Mouse (Mus musculus): ENCODE data around the gene Kdm1b.
A peak's percentile ranks its signal among the peaks of the same experiment; 100 is the strongest.

Kdm1b gene

DNA sequence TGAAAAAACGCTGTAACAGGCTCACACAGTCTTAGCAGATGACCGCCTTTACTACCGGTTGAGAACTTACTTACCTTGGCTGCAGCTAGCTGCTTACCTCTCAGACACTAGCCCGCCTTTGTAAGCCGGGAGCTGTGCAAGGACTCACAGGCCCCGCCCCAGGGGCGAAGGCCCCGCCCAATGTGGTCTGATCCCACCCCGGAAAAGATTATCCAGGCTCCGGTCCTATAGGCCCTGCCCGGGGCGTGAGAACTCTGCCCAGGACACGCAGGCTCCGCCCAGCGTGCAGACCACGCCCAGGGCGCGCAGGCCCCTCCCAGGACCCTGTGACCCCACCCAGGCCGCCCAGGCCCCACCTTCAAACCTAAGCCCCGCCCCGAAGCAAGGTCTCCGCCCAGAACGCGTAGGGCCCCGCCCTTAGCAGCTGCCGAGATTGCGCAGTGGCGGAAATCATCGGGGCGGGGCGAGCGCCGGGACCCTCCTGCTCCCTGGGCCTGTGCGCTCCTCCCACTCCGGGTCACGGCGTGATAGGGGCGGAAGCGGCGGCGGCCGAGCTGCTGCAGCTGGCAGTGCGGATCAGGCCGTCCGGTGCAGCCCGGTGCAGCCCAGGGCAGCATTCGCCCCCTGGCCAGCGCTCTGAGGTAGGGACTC, at the start of gene Kdm1b:
Gene Kdm1b, plus strand, starts transcription at position 470 of the 651 bp plus-strand sequence.
- peak; percentile 90 for DNase-seq (ENCODE audit: extremely low read depth, low read depth)

DNA sequence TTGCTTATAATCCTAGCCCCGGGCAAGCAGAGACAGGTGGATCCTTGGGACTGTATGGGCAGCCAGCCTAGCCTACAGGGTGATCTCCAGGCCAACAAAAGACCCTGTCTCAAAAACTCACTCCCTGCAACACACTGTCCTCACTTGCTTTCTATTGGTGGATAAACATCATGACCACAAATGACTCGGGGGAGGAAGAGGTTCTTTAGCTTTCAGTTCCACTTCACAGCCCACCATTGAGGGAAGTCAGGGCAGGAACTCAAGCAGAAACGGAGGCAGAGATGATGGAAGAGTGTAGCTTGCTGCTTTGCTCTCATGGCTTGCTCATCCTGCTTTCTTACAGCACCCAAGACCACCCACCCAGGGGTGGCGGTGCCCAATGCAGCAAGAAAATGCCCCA, 45.9 kb upstream of the Kdm1b start:
- DNase-seq (ENCODE audit: extremely low read depth, low read depth): no peak

DNA sequence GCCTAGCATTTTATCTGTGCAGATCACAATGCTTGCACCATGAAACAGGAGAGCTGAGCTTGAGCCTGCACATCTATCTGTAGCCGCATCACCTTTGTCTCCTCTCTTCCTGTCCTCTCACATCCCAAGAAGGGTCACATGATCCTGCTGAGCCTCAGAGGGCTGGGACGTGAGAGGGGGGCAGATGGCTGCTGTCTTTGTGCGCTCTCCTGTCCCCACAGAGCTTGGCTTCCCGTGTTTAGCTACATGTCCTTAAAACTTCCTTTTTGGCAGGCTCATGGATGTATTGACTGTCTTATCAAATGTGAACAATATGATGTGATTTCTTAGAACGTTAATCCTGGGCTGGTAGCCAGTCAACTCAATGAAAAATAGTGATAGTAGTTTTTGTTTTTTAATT, 43.8 kb upstream of the Kdm1b start:
- no peak for DNase-seq (ENCODE audit: extremely low read depth, low read depth)

DNA sequence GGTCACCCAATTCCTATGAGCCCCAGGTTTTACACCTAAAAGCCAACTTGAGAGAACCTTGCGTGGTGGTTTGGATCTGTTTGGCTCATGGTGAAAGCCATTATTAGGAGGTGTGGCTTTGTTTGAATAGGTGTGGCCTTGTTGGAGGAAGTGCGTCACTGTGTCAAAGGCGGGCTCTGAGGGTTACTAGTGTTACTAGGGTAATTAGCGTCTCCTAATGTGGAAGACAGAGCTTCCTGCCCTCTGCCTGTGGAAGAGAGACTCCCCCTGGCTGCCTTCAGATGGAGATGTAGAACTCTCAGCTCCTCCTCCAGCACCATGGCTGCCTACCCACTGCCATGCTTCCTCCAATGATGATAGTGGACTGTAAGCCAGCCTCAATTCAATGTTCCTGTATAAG, 41.7 kb upstream of the Kdm1b start:
- DNase-seq (ENCODE audit: extremely low read depth, low read depth): no peak

DNA sequence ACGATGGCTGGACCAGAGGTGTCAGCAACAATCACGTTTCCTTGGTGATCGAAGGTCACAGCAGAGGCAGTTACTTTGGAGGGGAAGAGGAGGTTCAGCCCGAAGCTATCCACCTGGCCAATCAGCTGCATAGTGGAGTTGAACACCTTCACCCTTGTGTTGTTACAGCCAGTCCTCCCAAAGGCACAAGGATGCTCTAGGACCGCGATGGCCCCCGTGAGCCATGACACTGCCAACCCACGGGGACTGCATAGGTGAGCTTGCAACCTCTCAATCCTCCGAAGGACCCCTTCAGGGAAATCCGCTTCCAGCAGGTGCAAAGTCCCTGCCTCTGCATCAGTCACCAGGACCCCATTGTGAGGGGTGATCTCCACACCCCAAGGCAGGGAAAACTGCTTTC, 29.6 kb upstream of the Kdm1b start:
- no peak for DNase-seq (ENCODE audit: extremely low read depth, low read depth)

DNA sequence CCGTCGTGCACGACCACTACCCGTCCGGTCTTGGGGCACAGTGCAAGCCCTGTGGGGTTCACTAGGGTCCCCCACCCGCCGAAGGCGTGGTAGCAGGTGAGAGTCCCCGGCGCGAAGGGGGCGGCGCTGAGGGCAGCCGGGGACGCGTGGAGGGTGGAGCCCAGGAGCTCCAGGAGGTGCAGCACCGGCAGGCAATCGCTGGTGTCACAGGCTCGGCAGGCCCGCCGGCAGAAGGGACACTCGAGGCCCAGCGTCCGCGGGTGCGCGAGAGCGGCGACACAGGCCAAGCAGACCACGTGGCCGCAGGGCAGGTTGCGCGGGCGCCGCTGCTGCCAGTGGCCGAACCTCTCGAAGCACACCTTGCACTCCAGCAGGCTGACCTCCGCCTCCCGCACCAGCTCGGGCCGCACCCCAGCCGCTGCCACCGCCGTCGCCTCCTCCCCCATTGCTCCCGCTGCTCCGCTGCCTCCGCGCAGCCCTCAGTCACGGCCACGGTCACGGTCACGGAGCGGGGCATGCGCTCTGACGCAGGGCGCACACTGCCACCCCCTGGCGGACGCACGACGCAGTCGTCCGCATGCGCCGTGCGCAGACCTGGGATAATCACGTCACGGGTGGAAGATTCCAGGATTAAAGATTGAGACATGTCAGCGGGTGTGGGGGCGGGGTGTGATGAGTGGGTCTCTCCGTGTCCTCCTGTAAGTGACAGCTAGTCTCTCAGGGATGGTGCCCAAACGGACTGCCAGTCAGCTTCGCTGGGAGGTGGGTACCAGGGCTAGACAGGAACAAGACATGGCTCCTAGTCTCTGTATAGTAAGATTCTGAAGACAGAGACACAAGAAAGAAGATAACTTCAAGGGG, 28.7 kb upstream of the Kdm1b start, which contains the start of gene Nhlrc1:
Gene Nhlrc1, minus strand, starts transcription at position 517 of the 861 bp plus-strand sequence.
- DNase-seq (ENCODE audit: extremely low read depth, low read depth): no peak

DNA sequence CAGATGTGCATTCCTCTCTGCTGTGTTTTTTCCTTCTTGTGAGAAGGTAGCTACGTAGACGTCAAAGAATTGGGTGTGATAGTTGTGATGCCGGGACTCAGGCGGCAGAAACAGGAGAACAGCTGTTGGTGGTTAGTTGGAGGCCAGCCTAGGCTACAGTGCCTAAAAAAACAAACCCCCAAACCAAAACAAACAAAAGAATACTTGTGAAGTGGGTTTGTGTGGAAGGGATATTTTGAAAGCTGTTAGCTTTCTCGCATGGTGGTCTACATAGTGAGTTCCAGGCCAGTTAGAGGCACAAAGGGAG, 28.2 kb upstream of the Kdm1b start:
- DNase-seq (ENCODE audit: extremely low read depth, low read depth): no peak

DNA sequence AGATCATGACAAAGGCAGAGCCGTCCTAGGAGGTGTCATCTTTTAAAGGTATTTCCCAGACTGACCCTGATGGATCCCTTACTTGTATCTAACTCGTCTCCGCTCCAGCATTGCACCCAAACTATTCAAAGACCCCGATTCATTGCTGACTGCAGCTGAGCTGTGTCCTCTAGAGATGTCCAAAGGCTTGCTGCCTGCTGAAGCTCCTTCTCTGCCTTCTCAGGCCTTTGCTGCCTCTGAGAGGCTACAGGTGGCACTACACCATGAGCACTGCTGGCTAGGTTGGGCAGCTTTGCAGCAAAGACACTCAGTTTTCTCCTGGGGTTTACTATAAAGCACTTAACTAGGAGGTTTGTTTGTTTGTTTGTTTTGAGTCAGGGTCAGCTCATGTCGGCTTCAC, 26.0 kb upstream of the Kdm1b start:
- peak; percentile 6 for DNase-seq (ENCODE audit: extremely low read depth, low read depth)

DNA sequence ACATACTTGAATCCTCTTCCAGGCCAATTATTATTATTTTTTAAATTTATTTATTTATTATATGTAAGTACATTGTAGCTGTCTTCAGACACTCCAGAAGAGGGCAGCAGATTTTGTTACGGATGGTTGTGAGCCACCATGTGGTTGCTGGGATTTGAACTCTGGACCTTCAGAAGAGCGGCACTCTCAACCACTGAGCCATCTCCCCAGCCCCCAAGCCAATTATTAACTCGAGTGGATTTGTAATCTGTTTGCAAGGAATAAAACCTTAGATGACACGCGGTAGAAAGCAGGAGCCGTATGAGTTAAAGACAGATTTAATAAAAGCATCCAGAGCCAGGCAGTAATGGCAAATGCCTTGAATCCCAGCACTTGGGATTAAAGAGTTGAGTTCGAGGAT, 23.5 kb upstream of the Kdm1b start:
- no peak for DNase-seq (ENCODE audit: extremely low read depth, low read depth)

DNA sequence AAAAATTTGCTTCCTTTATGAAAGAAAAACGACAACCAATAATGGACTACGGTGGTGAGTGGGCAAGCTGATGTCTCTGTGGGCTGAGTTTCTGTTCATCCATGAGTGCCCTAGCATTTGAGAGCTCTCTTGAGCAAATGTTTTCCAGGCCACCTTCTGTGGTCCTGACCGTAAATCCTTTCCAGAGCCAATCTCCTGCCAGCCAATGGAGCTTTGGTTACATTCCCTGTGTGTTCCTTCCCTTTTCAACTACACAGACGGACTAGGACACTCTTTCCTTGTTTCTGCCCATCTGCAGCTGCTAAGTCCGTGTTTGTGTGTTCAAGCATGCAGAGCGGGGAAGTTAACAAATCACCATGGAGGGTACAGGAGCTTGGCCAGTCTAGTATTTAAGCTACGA, 22.5 kb upstream of the Kdm1b start:
- no peak for DNase-seq (ENCODE audit: extremely low read depth, low read depth)

DNA sequence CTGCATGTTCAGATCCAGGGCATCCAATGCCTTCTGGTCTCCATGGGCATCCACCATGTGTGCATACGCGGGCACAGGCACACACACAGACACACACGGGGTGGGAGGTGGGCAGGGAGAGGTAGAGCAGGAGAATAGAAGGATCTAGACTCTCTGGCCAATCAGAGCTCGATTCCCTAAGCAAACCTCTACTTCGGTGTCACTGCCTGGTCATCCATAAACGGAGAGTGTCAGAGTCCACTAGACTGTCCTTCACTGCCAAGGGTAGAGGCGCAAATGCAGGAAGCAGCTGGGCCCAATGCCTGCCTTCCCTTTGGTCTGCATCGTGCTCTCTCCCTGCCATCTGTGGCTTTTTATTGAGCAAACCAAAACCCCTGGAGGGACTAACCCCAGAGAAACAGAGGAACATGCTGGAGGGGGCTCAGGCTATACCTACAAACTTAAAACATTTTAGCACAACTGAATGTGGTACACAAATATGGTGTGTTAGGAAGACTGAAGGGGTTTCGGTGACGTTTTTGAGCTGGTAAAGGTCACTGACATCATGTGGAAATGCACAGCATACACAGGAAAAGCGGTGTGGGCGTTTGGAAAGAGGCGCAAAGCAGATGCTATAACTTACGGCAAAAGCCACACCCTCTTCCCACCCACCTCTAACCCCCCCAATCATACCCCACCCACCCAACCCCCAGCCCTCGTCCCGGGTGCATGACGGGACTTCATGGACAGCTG, 12.8 kb upstream of the Kdm1b start:
- no peak for DNase-seq (ENCODE audit: extremely low read depth, low read depth)

DNA sequence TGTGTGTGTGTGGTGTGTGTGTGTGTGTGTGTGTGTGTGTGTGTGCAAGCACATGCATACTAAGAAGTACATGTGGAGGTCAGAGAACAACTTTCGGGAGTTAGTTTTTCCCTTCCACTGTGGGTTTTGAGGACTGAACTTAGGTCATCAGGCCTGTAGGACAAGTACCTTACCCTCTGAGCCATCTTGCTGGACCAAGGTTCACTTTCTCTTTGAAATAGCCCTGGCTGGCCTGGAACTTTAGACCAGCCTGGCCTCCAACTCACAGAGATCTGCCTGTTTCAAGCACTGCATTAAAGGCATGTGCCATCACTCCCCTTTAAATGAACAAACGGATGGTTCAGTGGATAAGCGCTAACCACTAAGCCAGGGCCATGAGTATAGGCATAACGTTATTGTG, 9.7 kb upstream of the Kdm1b start:
- DNase-seq (ENCODE audit: extremely low read depth, low read depth): no peak

DNA sequence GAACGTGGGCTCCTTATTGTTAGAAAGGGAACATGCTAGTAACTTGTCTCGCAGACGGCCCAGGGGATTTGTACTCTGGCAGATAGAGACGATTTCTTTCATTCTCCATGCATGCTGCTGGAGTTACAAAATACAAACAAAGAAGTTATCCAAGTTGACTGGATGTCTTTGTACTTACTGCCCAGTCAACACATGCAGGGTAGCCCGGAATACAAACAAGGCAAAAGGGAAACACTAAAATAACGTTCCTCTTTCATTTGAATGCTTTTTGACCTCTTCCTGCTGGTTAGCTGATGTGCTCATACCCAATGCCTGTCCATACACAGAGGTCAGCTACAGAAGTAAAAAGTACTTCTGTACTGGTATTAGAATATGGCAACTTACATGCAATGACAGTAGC, 5.4 kb upstream of the Kdm1b start:
- DNase-seq (ENCODE audit: extremely low read depth, low read depth): no peak

DNA sequence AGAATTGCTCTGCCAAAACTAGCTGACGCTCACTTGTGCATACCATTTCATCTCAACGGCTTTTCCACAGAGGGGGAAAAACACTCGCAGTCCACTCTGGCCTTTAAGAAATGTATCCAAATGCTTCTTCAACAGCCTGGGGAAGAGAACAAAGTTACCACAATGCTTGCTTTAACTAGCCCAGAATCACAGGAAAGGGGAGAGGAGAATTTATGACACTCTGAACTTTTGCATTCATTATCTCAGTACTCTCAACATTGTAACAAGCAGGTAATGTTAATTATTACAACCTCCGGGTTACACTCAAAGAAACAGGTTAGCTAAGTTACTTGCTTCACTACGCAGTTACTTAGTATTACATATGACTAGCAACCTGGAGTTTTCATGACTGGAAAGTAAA, 3.2 kb upstream of the Kdm1b start:
- DNase-seq (ENCODE audit: extremely low read depth, low read depth): no peak

DNA sequence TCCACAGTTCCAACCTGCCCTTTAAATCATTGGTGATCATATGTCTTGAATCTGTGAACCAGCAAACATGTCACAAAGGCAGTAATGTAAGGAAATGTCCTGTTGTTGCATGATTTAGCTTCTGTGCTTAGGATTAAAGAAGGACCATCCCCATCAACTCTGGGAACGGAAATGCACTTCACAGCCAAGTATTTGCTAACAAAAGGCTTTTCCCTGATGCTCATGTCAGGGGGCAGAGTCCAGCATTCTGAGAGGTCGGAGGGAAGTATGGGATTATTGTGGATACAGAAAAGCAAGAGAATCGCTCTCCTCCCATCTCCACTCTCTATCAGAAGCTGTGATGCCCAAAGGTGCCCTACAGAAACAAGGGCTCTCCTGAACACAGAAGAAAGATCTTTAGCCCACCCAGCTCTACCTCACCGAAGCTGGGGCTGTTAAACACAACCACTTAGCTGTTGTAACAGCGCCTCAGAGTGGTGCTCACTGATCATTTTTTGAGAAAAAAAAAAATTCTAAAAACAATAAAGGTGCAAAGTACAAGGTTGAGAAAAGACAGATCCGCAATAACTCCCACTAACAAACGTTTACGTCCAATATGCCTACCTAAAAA, 1.2 kb upstream of the Kdm1b start:
- peak; percentile 28 for DNase-seq (ENCODE audit: extremely low read depth, low read depth)

DNA sequence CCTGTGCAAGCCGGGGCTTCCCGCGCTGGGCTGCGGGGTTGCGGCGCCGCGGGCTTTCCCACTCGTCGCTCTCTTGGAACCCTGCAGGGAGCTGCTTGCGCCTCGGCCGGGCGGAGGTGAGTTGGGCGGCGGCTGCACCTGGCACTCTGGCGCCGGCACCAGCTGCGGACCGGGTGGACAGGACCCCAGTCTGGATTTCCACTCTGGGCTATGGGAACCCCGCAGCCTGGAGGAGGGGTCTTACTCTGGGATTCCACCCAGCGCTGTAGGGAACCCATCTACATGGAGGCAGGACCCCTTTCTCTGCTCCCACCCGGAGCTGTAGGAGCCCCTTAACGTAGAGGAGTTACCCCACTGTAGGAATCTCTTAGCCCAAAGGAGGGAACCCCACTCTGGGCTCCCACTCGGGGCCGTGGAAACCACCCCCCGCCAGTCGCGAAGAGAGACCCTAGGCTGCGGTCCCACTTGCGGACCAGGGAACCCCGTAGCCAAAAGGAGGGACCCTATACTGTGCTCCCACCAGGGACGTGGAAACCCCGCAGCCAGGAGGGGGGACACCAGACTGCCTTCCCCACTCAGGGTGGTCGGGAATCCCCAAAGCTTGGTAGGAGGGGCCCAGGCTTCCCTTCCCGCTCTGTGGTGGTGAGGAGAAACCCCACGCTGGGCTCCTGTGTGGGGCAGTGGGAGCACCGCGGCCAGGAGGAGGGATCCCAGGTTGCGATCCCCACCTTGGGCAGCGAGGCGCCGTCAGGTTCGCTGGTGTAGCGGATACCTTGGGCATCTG, 726 bp downstream of the Kdm1b start:
- no peak for DNase-seq (ENCODE audit: extremely low read depth, low read depth)

DNA sequence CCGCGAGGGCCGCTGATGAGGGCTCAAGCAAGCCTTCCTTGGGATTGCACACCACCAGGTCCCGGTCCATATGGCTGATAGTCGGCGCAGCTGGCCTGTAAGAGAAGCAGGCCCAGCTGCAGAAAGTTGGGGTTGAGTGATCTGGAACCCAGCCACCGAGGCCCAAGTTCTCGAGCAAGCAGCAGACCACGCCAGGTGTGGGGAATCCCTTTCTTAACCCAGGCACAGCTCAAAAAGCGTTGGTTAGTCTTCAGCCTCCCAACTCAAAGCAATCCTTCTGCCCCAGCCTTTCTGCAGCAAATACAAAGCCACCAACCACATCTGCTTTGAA, 1.3 kb downstream of the Kdm1b start, which contains the start of gene Tpmt:
Gene Tpmt, minus strand, starts transcription at position 121 of the 331 bp plus-strand sequence.
- DNase-seq (ENCODE audit: extremely low read depth, low read depth): no peak

DNA sequence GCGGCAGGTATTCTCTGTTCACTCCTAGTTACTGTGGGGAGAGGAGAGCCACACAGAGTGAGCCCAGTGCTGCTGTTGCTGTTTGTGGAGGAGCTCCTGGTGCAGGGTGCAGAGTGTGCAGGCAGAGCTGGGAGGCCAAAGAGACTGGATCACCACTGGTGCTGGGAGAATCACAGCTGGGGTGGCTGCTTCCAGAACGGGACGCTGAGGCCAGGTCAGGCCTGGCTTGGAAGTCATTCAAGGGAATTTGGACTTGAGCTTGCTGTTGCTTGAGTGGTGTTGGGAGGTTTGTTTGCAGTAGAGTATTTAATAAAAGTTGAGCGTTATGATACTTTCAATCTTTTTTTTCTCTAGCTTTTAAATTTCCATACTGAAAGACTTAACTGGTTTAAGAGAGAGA, 4.7 kb downstream of the Kdm1b start:
- no peak for DNase-seq (ENCODE audit: extremely low read depth, low read depth)

DNA sequence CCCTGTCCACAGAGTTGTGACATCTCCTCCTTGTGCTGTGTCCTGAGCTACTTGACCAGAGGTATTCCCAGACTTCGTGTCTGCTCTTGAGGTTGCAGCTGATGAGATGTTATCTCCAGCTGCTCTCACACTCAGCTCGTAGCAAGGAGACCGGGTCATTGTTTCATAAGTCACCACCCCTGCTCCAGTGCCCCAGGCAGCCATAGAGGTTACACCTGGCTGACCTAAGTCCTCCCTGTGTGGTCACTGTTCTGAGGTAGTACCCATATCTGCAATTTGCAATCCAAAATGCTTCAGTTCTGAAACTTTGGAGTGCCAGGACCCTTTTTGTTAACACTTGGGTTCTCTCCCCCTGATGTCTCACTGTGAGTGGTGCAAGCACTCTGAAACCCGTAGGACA, 6.7 kb downstream of the Kdm1b start:
- DNase-seq (ENCODE audit: extremely low read depth, low read depth): no peak

DNA sequence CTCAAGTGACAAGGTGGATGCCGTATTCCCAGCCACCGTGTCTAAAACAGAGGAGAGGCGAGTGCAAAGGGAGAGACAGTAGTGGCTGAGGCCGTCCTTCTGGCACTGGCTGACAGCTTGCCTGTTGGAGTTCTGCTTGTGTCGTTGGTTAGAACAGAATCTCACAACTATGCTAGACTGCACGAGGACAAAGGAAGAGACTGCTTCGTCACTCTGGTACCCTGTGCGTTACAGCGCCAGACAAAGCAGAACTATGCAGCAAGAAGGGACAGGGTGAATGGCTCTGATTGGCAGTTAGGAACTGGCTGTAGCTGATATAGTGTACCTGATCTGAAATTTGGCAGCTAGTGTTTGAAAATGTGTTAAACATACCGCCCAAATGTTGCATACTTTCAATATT, 10.7 kb downstream of the Kdm1b start:
- DNase-seq (ENCODE audit: extremely low read depth, low read depth): no peak

DNA sequence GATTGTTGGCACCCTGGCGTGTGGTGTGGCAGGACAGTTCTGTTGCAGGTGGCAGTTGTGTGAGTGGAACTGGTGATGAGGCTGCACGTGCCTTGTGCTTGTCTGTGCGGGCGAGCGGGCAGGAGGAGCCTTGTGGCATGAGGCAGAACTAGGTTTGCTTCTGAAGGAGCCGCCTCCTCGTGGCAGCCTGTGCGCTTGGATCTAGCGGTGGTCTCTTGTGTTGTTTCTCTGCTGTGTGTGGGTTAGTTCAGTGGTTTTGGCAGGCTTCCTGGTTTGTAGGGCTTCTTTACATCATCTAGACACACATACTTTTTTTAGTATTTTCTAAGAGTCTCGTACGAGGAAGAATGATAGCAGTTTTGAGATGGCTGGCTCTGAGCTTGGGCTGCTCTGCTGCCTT, 12.8 kb downstream of the Kdm1b start:
- DNase-seq (ENCODE audit: extremely low read depth, low read depth): no peak
